Mouse (Mus musculus) ovary, postnatal 10 days (tissue): ENCODE data around the gene Akr7a5.

Experiments used
- DNase-seq: peaks from one replicate; pipeline ENCODE4 v3.0.0; 2022; ENCODE audit warnings: low spot score

Akr7a5 gene

DNA sequence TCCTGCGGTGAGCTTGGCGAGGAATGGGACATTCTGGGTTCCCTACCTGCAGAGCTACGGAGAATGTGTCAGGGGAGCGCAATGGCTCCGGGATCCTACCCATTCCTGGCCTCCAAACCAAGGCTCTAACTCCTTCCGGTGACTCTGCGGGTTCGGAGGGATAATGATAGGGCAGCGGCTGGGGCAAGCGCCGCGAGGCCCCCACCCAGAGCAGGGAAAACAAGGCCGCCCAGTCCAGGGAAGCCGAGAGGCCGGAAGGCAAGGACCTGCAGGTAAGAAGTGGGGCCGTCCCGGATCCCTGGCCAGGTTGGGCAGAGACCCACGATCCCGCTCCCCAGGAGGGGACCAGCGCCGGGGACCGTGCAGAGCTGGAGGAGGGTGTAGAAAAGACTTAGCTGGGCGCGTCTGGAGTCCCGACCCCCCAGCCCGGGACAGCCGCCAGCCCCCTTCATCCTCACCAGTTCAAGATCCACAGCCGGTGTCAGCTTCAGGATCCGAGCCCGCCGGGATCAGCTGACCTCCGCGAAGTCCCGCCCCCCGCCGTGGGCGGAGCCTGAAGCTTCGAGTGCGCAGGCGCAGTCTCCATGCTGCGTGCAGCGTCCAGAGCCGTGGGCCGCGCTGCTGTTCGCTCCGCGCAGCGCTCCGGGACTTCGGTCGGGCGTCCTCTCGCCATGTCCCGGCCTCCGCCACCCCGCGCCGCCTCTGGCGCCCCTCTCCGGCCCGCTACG, at the start of gene Akr7a5, which contains the start of gene Pqlc2:
Gene Akr7a5, plus strand, starts transcription at position 574 of the 728 bp plus-strand sequence.
Gene Pqlc2, minus strand, starts transcription at position 538 of the 728 bp plus-strand sequence.
- peak; percentile 97 for DNase-seq

DNA sequence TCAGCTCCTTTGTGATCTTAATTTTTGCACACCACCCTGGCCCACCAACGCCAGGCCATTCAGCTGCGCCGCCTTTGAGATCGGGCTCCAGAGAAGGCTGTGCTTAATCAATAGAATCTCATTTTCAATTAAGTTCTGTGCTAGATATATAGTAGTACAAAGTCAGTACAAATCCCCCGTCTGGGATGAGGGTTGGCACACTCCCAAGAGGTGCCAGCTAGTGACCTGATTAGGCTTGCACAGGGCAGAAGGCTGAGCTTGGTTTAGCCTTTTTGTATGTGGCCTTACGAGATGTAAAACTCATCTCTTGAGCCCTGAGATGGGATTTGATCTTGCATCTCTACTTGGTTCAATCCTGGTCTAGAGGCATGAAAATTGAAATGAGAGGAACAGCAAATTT, 47.6 kb upstream of the Akr7a5 start:
- DNase-seq: no peak

DNA sequence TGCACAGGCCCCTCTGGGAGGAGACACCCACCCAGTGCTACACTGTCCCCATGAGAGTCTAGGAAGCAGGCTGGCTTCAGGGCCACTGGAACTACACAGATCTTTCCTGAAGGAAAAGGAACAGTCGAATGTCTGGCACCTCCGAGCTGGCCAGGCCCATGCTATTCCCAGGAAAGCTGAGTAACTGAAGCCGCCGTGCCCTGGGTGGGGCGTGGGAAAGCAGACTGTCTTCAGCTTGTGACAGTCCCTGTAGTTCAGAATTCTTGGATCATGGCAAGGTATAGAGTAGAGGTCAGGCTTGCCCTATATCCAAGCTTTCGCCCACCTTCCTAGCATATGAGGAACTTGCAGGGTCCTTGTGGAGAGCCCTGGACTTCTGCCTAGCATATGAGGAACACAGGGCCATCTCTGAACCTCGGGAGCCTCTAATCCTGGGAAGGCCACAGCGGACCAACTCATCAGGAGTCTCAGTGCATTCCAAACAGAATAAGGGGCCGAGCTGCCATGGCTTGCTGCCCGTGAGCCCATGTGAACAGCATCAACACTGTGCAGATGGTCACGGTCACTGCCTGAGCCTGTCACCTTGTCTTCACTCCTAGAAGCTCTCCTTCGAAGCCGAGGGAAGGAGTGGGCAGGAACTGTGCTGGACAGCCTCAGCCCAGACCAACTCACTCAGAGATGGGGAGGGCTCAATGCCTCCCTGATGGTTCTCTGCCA, 44.6 kb upstream of the Akr7a5 start:
- no peak for DNase-seq

DNA sequence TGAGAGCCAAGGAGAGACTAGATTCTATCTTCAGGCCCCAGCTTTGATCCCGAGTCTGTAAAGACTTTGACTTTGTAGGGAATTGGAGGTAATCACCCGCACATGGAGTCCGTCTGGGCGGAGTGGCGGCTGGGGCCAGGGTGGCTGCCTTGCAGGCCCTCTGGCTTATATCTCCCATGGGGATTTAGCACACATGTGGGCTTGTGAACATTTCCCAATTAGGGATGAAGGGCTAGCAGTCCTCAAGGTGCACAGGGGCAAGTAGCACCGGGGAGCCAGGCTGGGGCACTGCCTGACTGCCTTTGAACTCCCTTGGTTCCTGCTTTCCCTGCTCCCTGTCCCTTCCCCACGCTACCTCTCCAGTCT, 44.1 kb upstream of the Akr7a5 start:
- no peak for DNase-seq

DNA sequence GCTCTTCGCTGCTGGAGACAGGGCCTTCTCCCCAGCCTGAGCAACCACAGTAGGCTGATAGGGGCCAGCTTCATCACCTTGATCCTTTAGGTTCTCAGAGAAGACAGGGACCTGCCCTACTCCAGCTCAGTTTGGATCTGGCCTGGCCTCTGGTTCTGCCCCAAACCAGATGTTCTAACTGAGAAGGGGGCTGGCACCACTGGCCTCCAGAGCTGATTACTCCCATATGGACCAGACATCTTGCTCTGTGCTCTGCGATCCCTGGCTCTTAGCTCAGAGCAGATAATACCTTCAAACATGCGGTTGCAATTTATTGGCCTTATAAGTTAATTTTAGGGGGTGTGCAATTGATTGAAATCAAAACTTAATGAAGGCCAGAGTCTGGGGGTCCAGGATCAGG, 43.2 kb upstream of the Akr7a5 start:
- DNase-seq: no peak

DNA sequence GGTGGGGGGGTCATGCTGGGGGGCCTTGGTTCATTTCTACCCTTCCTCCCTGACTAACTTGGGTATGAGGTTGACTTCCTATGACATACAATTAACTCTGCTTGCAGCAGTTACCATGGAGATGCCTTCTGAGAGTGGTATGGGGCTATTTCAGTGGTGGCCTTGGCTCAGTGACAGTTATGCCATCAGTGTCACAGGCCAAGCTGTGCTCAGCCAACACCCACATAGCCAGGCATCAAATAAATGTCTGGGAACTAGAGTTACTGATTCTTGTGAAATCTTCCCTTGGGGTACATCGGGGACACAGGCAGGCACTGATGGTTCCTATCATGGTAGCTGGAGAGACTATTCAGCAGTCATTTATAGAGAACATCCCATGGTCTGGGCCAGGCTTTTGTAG, 42.3 kb upstream of the Akr7a5 start:
- no peak for DNase-seq

DNA sequence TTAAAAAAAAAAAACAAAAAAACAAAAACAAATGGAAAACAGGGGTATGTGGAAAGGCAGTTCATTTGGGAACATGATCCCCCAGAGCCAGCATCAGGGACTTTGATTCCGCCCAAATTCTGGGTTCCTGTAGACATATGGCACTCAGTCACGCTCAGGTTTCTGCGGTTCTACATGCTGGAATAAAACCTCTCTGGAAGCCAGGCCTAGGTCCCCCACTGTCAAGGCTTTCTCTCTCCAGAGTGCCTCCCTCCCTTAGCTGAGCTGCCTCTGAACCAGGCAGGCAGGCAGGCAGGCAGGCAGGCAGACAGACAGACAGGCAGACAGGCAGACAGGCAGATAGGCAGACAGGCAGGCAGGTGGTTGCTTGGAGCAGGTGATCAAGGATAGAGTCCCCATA, 40.4 kb upstream of the Akr7a5 start:
- DNase-seq: no peak

DNA sequence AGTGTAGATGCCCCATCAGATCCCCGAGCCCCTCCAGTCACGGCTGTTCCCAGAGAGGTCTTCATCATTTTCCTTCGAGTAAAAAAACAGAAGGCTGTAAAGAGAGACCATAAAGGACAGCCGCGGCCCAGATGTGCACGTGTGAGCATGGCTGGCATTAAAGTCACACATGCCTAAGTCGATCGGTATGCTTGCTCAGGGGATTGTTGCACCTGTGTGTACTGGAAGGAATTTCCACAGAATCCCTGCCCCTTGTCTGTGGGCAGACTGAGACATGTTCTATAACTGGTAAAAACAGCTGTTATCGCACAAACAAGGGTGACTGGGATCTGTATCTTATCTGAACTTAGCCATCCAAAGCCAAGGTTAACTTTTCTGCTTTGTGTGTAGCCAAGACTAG, 39.0 kb upstream of the Akr7a5 start:
- no peak for DNase-seq

DNA sequence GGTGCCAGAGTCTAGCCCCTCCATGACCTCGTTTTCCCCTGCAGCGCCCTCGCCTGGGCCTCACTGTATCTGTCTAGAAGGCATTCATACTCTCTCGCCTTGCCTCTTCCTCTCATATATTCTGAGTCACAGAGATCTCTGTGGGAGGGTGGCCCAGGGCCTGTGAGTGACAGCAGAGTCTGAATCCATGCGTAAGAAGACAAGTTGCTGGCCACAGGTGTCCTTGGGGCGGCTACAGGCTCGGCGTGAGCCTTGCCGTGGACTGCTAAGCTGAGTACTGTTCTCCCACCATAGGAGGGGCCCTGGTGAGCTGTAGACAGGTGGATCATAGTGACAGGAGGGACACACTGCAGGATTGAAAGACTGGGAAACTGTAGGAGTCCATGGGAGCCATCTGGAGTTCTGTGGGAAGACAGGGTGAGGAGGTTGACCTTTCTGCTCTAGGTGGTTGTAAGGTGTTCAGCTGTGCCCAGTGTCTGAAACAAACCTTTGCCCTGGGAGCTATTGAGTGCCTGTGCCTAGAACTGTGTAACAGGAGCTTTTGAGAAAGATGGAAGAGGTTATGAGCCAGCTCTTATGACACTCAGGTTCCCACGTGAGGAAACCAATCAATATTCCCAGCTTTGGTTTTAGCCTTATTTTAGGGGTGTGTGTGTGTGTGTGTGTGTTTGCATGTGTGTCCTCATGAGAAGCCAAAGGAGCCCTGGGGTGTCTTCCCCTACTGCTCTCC, 37.4 kb upstream of the Akr7a5 start:
- no peak for DNase-seq

DNA sequence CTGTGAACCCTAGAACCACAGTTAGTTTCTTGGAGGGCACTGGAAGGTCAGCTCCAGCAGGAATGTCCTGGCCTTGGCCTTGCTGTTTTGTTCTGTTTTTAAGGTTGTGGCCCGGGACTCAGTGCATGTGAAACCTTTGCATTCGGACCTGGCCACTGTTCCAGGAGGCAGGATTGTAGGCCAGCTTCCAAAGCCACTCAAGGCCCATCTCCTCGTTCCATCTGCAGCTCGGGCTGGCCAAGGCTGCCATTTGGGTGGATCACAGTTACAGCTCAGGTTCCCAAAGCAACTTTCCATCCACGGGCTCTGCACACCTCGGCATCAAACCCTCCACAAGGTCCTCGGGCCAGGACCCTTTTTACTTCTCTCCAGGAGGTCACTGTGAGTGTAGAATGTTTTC, 36.0 kb upstream of the Akr7a5 start:
- no peak for DNase-seq

DNA sequence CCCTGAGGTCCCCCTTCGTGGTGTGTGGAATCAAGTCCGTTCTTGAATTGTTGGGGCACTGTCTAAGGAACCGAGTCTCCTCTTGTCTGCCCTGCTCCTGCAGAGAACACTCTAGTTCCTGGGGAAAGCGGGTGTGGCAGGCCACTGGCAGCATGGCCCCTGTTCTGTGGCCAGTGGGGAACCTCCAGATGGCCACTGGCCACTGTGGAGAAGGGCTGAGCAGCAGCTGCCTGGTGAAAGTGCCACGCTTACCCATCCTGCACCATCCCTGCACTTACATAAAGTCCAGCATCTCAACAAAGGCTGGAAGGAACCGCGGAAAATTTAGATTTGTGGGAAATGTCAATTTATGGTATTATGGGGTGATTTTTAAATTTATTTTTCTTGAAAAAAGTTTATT, 34.1 kb upstream of the Akr7a5 start:
- DNase-seq: no peak

DNA sequence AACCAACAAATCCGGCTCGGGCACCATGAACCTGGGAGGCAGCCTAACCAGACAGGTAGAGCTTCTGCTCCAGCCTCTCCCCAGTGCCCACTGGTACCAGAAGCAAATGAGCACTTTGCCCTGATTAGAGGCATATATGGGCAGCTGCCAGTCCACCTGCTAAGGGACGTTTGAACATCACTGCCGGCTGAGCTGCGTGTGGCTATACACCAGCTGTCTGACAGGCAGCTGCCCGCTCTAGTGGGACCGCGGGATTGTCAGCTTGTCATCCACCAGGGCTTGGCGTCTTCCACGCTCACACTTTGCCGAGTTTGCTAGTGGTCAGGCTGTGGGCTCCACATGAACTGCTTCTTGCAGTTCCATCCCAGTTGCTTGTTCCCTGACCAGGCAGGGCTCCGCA, 30.0 kb upstream of the Akr7a5 start:
- no peak for DNase-seq

DNA sequence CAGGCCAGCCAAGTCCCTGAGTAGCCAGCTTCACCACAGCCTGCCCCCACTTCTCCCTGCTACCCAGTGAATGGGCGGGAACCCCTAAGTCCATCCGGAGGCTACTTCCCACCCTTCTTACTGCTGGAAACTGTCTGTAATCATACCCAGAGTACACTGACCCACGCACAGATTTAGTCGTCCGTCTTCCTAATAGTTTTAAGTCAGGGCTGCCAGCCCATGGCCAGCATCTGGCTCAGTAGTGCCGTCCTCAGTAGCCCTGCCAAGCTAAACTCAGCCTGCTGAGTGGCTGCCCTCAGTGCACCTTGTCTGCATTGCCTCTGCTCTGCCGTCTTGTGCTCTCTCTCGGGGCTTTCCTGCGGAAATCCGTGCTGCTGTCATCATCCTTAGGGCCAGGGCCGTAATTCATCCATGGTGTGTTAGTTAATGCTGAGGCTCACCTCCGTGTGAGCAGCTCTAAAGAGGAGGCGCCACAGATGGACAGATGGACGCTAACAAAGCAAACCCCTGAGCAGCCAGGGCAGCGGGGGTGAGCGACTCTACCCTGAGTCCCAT, 28.7 kb upstream of the Akr7a5 start:
- no peak for DNase-seq

DNA sequence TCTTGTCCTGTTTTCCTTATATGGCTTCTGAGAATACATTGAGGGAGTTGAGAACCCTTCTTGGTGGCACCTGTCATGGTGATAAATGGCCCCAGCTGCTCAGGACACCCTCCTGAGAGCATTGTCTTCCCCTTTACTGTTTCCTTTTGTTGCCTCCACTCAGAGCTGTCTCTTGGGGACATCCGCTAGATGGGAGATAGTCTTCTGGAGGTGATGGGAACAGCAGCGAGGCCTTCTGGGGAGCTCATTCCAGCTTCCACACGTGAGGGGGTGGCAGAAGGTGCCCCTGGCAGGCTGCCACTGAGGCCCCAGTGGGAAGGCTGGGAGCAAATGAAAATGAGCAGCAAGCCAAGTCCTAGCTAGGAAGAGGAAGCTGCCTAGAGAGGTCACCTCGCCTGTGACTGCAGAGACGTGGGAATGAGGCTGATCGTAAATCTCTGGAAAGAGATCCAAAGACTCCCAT, 27.6 kb upstream of the Akr7a5 start:
- DNase-seq: no peak

DNA sequence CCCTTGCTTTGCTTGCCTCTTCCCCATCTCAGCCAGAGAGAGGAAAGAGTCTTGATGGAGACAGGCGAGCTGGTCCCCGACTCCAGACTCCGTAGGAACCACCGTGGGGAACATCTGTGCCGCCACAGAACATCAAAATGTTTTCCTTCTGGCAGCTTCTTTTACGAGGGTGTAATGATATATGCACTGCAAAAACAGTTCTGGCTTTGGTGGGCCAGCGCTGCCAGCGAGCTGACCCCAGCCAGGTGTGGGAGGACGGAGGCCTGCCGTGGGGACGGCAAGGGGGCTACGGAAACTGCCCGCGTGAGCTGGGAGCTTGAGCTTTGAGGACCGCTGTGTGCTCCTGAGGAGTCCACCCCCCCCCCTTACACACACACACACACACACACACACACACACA, 25.7 kb upstream of the Akr7a5 start:
- no peak for DNase-seq

DNA sequence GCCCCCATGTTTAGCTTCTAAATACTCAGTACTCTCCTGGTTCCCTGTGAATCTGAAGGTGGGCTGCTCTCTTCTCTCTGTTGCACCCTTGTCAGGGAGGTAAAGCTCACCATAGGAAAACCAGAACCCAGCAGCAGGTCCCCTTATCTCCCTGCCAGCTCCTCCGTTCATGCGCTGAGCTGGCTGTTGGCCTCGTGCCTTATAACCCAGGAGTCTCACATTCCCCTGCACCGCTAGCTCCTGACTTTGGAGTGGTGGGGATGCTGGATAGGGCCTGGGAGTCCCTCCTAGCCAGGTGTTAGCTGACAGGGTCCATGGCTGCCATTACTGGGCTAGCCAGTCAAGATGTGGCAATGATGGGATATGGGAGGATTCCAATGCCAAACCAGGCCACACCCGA, 24.3 kb upstream of the Akr7a5 start:
- no peak for DNase-seq

DNA sequence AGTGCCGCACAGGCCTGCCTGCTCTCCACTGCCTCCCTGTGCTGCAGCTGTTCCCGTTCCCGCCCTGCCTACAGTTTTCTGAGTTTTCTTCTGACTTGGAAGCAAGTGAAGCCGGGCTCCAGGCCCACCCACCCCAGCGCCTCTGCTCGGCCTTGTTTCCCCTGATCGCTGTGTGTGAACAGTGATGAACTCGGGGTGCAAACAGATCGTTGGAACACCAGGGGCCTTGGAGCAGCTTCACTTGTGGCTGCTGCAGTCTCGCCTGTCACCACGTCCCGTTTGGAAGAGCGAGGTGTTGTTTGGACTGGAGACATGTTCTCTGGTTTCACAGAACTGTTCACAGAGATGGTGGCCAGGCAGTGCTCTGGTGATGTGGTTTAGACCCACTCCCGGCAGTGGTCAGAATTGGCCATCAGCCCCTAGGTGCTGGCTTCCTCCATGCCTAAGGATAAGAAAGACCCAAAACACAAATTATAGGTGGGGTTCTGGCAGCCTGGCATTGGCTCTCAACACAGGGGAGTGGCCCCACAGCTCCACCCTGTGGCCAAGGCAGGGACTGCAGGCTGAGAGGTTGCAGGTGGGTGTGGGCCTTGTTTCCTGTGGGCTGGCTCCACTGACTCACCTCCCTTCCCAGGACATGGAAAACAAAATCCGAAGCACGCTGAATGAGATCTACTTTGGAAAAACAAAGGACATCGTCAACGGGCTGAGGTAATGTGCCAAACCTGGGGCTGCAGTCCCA, 23.3 kb upstream of the Akr7a5 start:
- DNase-seq: peak; percentile 81

DNA sequence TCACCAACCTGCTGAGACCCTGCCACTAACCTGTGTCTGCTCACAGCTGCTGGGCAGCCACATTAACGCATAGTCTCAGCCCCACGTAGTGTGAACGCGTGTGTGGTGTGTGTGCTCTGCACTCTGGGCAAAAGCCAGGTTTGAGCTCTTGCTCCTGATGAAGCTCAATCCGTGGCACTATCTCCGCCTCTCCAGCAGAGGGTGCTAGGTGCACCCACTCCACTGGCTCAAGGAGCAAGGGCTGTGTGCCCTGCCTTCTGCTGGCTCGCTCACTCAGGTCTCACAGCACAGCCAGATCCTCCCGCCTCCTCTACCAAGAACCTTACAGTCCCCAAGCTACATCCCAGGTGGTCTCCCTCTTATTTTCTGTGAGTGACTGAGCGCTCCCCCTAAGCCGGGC, 21.5 kb upstream of the Akr7a5 start:
- DNase-seq: no peak

DNA sequence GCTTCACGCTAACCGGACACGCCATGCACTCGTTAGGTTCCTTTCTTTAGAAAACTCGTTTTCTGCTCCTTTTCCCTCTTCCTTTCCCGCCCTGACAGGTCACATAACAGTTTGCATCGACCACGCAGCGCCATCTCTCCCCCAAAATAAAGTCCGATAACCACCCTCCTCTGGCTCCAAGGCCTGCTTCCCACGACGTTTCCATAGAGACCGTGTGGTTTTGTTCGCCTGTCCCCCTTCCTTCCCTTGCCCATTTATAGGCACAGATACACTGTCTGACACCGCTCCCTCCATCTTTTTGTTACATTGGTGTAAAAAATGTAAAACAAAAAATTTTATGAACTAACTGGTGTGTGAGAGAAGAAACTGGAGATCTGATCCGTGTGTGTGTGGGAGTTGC, 19.4 kb upstream of the Akr7a5 start:
- no peak for DNase-seq

DNA sequence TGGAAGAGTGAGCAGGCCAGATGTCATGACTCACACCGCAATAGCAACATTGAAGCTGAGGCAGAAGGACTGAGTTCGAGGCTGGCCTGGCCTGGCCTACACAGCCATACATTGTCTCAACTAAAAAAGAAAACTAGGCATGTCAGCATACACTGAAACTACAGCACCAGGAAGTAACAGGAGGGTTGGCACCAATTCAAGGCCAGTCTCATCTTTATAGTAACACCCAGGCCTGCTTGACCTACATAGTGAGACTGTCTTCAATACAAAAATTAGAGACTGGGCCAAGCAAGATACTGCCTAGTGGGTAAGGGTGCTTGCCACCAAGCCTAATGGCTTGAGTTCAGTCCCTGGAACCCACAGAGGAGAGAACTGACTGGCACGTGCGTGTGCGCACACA, 18.5 kb upstream of the Akr7a5 start:
- DNase-seq: no peak

DNA sequence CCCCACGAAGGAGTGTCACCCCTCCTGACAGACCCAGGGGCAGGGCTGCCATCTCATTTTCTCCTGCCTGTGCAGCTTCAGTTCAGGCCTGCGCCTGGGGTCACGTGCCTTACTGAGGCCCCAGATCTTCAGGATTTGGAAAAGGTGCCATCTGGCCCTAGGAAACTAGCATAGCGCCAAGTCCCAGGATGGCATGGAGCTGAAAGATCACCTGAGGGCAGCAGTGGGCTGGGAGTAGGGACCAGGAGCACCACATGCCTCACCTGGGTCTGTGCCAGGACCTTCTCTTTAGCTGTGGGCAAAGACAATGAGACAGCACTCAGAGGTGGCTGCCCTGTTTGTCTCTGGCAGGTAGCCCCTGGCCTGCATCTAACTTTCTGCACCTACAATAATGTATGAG, 13.0 kb upstream of the Akr7a5 start:
- DNase-seq: no peak
